Mouse (Mus musculus) thymus, postnatal 25 days (tissue): ENCODE measurements around the gene Igfbp6.

ENCODE experiments used
- DNase-seq: peaks from one replicate; pipeline ENCODE4 v3.0.0; 2022

The Igfbp6 gene

GRCm38 (mm10) chr15:102178279-102178678, 34.1 kb downstream of the Igfbp6 start:
- DNase-seq: peak; percentile 88

- DNase-seq: no peak
Observed at GRCm38 (mm10) chr15:102179106-102179505, 34.9 kb downstream of the Igfbp6 start.

- DNase-seq: no peak
Observed at GRCm38 (mm10) chr15:102179924-102180323, 35.8 kb downstream of the Igfbp6 start.

- DNase-seq: no peak
Observed at GRCm38 (mm10) chr15:102183076-102183475, 38.9 kb downstream of the Igfbp6 start.

GRCm38 (mm10) chr15:102186239-102186638, 42.1 kb downstream of the Igfbp6 start:
- DNase-seq: no peak

DNA sequence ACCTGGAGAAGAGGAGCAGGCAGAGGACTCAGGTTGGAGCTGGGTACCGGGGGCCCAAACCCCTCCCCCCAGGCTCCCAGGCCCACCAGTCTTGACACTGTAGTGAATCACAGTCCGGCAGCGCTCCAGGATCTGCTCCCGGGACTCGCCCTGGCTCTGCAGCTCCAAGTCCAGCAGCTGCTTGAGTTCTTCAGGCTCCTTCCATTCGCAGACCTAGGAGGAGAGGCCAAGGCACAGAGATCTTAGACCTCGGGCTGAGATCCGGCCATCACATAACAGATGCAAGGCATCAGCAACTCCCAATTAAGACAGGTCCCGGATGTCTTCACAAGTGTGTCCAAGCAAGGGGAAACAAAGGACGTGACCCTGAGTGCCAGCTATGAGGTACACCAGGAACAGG, 43.9 kb downstream of the Igfbp6 start:
- no peak for DNase-seq

DNA sequence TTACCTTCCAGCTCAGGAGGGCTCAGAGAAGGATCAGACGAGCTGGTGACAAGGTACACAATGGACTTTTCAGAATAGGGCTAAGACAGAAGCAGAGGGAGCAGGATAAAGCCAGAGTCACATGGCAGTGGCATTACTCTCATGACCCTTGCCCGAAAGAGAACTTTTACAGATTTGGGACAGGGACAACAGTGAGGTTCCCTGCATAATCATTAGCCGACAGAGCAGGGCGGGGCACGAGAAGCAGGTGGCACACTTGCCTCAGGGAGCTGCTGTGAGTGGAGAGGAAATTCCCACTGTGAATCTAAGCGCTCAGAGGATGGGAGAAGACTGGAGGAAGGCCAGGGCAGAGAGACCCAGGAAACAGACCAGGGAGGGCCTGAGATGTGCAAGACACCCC, 44.7 kb downstream of the Igfbp6 start:
- DNase-seq: no peak

DNA sequence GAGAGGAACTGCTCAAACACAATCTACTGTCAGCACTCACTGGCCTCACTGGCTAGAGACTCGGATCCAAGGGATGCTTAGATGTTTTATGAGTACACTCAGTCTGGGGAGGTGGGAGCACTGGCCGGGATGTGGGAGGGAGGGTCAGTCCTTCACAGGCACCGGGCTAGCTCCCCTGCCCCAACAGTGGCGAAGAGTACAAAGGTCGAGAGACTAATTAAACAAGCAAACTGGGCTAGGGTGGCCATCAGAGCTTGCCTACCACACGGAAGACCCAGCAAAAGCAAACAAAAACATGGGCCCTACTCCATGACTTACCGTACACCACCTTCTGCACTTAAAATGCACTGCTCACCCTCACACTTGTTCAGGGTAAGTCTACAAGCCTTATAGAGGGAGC, 47.5 kb downstream of the Igfbp6 start:
- DNase-seq: no peak

- no peak for DNase-seq
Observed at GRCm38 (mm10) chr15:102192271-102192812, 48.2 kb downstream of the Igfbp6 start.

DNA sequence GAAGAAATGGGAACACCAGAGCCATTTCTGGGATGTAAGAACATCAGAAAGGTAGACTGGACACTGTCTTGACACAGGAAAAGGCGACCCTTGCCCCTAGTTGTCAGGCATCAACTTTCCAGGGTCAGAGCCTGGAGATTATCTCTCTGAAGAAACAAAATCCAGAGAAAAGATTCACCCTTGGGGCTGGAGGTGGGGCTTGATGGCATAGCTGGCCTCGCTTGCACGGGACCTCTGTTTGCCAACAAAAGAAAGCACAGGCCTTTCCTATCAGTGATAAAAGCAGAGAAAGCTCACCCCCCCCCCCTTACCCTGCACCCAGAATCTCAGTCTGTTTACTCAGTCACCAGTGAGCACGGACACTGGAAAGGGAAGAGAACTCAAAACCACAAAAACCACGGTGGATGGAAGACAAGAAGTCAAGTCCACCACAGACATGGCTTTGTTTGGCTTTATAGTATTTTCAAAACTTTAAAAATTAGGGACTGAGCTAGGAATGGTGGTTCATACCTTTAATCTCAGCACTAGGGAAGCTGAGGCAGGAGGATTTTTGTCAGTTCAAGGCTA, 48.7 kb downstream of the Igfbp6 start:
- DNase-seq: no peak

DNA sequence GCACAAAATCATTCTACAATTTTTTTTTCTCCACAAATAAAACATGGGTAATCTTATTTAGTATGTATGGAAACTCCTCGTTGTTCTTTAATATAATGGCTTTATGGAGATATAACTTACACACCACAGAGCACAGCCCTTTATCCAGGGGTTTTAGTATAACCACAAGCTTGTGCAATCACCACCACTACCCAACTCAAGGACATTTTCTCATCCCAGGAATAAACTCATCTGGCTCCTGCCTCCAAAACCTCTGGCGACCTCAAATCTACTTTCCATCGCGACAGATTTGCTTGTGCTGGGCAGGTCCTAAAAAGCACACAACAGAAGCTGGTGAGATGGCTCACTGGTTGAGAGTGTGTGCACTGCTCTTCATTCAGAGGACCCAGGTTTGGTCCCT, 49.5 kb downstream of the Igfbp6 start:
- no peak for DNase-seq

GRCm38 (mm10) chr15:102194439-102194838, 50.3 kb downstream of the Igfbp6 start:
- DNase-seq: no peak

DNA sequence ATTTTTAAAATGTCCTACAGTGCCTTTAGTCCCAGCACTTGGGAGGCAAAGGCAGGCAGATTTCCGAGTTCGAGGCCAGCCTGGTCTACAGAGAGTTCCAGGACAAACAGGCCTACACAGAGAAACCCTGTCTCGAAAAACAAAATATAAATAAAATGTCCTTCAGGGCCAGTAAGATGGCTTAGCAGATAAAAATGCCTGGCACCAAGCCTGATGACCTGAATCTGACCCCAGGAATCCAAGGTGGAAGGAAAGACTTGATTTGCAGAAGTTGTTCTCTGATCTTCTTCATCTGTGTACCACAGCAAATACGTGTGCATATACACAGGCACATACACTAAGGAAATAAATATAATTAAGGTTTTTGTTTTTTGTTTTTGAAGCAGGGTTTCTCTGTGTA, 51.2 kb downstream of the Igfbp6 start:
- no peak for DNase-seq

- no peak for DNase-seq
Observed at GRCm38 (mm10) chr15:102198841-102199240, 54.7 kb downstream of the Igfbp6 start.
